Mouse (Mus musculus) myocyte (in vitro differentiated cells): ENCODE measurements around the gene Hapln1. TPM values are rescaled to one million over a fixed set of nuclear protein-coding genes. Genes with fewer than 3 reads are reported as not detected.

Source experiments
- H3K27me3 ChIP-seq: one replicate; pipeline ENCODE4 v1.6.1; 2011; ENCODE audit not compliant: control insufficient read depth, insufficient read depth, insufficient read length
- H3K36me3 ChIP-seq: one replicate; pipeline ENCODE4 v1.6.1; 2011; ENCODE audit not compliant: control insufficient read depth, insufficient read depth
- H3K4me2 ChIP-seq: one replicate; pipeline ENCODE4 v1.6.1; 2011; ENCODE audit warnings: low read depth, control low read depth
- H3K4me3 ChIP-seq: one replicate; pipeline ENCODE4 v1.5.1; 2011; ENCODE audit warnings: mild to moderate bottlenecking, control low read depth, moderate library complexity
- H3K79me2 ChIP-seq: one replicate; pipeline ENCODE4 v1.6.1; 2011; ENCODE audit not compliant: control insufficient read depth, insufficient read depth
- H3ac ChIP-seq: one replicate; pipeline ENCODE4 v1.6.1; 2011; ENCODE audit not compliant: control insufficient read depth, insufficient read length
- CEBPB ChIP-seq: IDR thresholded peaks from 2 replicates; pipeline ENCODE4 v1.6.1; 2011; ENCODE audit warnings: mild to moderate bottlenecking, moderate library complexity; ENCODE audit not compliant: poor library complexity, insufficient read depth, severe bottlenecking
- E2F4 ChIP-seq: IDR thresholded peaks from one replicate; pipeline ENCODE4 v1.6.1; 2011; ENCODE audit warnings: mild to moderate bottlenecking, control low read depth, moderate library complexity; ENCODE audit not compliant: insufficient read depth
- MAX ChIP-seq: IDR thresholded peaks from one replicate; pipeline ENCODE4 v1.6.1; 2011; ENCODE audit warnings: low read depth, mild to moderate bottlenecking, control low read depth
- MYOD1 ChIP-seq, 3 experiments: IDR thresholded peaks; one replicate each; pipeline ENCODE4 v1.6.1; 2011; ENCODE audit warnings: control low read depth in 2 of 3, low read depth in 2 of 3, mild to moderate bottlenecking in 2 of 3, moderate library complexity in 1 of 3; ENCODE audit not compliant: insufficient read length in 2 of 3, control insufficient read depth in 1 of 3
- MYOG ChIP-seq, 3 experiments: IDR thresholded peaks; one replicate each; pipeline ENCODE4 v1.6.1; 2011; ENCODE audit warnings: control low read depth in 2 of 3, low read depth in 2 of 3, mild to moderate bottlenecking in 2 of 3; ENCODE audit not compliant: insufficient read length in 2 of 3, control insufficient read depth in 1 of 3, insufficient read depth in 1 of 3
- POLR2A ChIP-seq: IDR thresholded peaks from one replicate; pipeline ENCODE4 v1.6.1; 2011; ENCODE audit warnings: low read depth, mild to moderate bottlenecking, control low read depth, moderate library complexity; ENCODE audit not compliant: insufficient read length
- POLR2AphosphoS2 ChIP-seq: IDR thresholded peaks from one replicate; pipeline ENCODE4 v1.6.1; 2011; ENCODE audit warnings: low read depth, control low read depth; ENCODE audit not compliant: insufficient read length
- REST ChIP-seq: IDR thresholded peaks from one replicate; pipeline ENCODE4 v1.6.1; 2011; ENCODE audit warnings: mild to moderate bottlenecking, control low read depth, moderate library complexity; ENCODE audit not compliant: insufficient read depth, insufficient read length
- SRF ChIP-seq: IDR thresholded peaks from one replicate; pipeline ENCODE4 v1.6.1; 2011; ENCODE audit warnings: low read depth; ENCODE audit not compliant: control insufficient read depth, insufficient read length
- TCF12 ChIP-seq: IDR thresholded peaks from one replicate; pipeline ENCODE4 v1.6.1; 2011; ENCODE audit warnings: mild to moderate bottlenecking, control low read depth; ENCODE audit not compliant: poor library complexity, insufficient read depth, severe bottlenecking
- TCF3 ChIP-seq: IDR thresholded peaks from one replicate; pipeline ENCODE4 v1.6.1; 2011; ENCODE audit warnings: low read depth, control low read depth; ENCODE audit not compliant: insufficient read length
- USF1 ChIP-seq: IDR thresholded peaks from one replicate; pipeline ENCODE4 v1.6.1; 2011; ENCODE audit warnings: low read depth, mild to moderate bottlenecking, control low read depth, moderate library complexity
- polyA plus RNA-seq: library from polyadenylated mRNA; unstranded; fragments of >200 nt; fragmentation: generic; extraction: Trizol; gene quantifications from one replicate; pipeline ENCODE4 v1.2.1, GENCODE M21; 2012; ENCODE audit warnings: missing spikeins

Gene Hapln1
- polyA plus RNA-seq, 1 experiment = 0.01 TPM

DNA sequence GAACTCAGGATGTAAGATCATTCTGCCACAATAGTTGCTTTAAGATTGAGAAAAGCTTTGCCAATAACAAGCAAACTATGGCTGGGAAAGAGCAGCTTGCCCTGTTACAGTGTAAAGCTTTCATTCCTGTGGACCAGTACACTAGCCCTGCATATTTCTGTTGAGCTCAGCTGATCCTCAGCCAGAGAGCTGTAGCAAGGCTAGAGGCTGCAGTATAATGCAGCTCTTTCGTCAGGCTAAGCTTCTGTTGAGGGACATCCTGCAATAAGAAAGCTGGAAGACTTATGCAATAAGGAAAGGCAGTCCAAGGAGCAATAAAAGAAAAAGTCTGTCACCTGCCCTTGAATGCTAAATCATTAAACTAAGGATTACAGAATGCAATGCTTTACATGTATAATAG, 45.5 kb downstream of the Hapln1 start:
- Histone ChIP-seq H3K79me2 (no peaks in the 10 kb centered on the region), H3K4me2 (no peak overlapping the region), H3K27me3 (no peaks in the 10 kb centered on the region), H3K36me3 (no peaks in the 10 kb centered on the region), H3ac (no peak overlapping the region), H3K4me3 (no peak overlapping the region)
- TF ChIP-seq MAX (no peak), E2F4 (no peak), USF1 (no peak), TCF12 (no peak), POLR2AphosphoS2 (no peak), SRF (no peak), POLR2A (no peak), TCF3 (no peak), REST (no peak), MYOD1 (IDR thresholded peaks at IDR 0.05; ENCODE audit: control insufficient read depth in 1 of 3, insufficient read length in 2 of 3, low read depth in 2 of 3) (no peak), MYOG (IDR thresholded peaks at IDR 0.05; ENCODE audit: control insufficient read depth in 1 of 3, insufficient read depth in 1 of 3, insufficient read length in 2 of 3, low read depth in 2 of 3) (no peak), CEBPB (no peak)

GRCm38 (mm10) chr13:89595105-89595504, 55.5 kb downstream of the Hapln1 start:
- TF ChIP-seq TCF12 = no peak
- TF ChIP-seq REST = no peak
- no peak for TF ChIP-seq E2F4
- TF ChIP-seq POLR2AphosphoS2 = no peak
- no peak for TF ChIP-seq CEBPB
- TF ChIP-seq SRF = no peak
- no peak for TF ChIP-seq TCF3
- no peak for TF ChIP-seq POLR2A
- TF ChIP-seq MAX = no peak
- TF ChIP-seq MYOG (IDR thresholded peaks at IDR 0.05; ENCODE audit: control insufficient read depth in 1 of 3, insufficient read depth in 1 of 3, insufficient read length in 2 of 3, low read depth in 2 of 3) = no peak
- TF ChIP-seq MYOD1 (IDR thresholded peaks at IDR 0.05; ENCODE audit: control insufficient read depth in 1 of 3, insufficient read length in 2 of 3, low read depth in 2 of 3) = no peak
- TF ChIP-seq USF1 = no peak
- no peak overlapping the region for H3K4me2 ChIP-seq
- H3K27me3 ChIP-seq = no peaks in the 10 kb centered on the region
- H3K4me3 ChIP-seq = no peak overlapping the region
- H3K79me2 ChIP-seq = no peaks in the 10 kb centered on the region
- no peak overlapping the region for H3ac ChIP-seq
- H3K36me3 ChIP-seq = no peaks in the 10 kb centered on the region

- Histone ChIP-seq H3K36me3 (no peaks in the 10 kb centered on the region), H3K4me3 (no peak overlapping the region), H3K27me3 (no peaks in the 10 kb centered on the region), H3ac (no peak overlapping the region), H3K79me2 (no peaks in the 10 kb centered on the region), H3K4me2 (no peak overlapping the region)
- TF ChIP-seq CEBPB (no peak), POLR2AphosphoS2 (no peak)
Observed at GRCm38 (mm10) chr13:89597354-89597753, 57.8 kb downstream of the Hapln1 start.

DNA sequence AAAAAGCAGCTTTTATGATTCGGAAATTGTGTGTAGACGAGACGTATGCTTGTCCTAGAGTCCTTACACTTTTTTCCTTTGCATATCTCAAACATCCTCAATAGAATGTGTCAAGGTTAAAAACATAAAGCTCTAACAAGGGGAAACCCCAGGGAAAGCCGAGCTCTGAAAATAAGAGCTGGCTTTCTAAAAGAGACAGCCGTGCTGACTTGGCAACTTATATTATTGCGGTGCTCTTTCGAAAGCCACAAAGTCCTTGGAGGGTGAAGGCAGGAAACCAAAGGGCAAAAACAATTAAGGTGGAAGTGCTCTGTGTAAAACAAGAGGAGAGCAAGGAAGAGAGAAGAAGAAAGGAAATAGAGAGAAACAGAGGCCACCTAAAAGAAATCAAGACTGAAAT, 60.9 kb downstream of the Hapln1 start:
- Histone ChIP-seq H3K4me2 (no peak overlapping the region), H3ac (no peak overlapping the region), H3K27me3 (no peaks in the 10 kb centered on the region), H3K79me2 (no peaks in the 10 kb centered on the region), H3K36me3 (no peaks in the 10 kb centered on the region), H3K4me3 (no peak overlapping the region)
- TF ChIP-seq MYOG (IDR thresholded peaks at IDR 0.05; ENCODE audit: control insufficient read depth in 1 of 3, insufficient read depth in 1 of 3, insufficient read length in 2 of 3, low read depth in 2 of 3) (no peak), MAX (no peak), TCF12 (no peak), MYOD1 (IDR thresholded peaks at IDR 0.05; ENCODE audit: control insufficient read depth in 1 of 3, insufficient read length in 2 of 3, low read depth in 2 of 3) (no peak), USF1 (no peak), CEBPB (no peak), TCF3 (no peak), E2F4 (no peak), SRF (no peak), POLR2A (no peak), POLR2AphosphoS2 (no peak), REST (no peak)

DNA sequence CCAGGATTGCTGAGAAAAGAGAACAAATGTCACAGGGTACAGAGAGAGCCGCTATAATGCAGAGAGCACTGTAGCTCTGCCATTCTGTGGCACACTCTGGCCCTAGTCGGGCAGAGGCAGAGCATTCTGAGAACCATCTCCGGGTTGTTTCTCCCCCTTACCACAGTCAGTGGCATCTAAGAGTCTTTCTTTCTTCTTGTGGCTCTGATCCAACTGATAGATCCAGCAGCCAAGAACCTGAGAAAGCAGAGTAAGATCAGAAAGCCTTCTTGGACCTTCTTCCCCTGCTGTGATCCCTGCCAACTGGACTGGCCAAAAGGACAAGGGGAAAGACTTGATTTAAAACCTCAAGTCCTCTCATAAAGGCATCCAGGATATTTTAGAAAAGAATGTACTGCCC, 63.7 kb downstream of the Hapln1 start:
- Histone ChIP-seq H3ac (no peak overlapping the region), H3K79me2 (no peaks in the 10 kb centered on the region), H3K4me3 (no peak overlapping the region), H3K36me3 (no peaks in the 10 kb centered on the region), H3K27me3 (no peaks in the 10 kb centered on the region), H3K4me2 (no peak overlapping the region)
- TF ChIP-seq MAX (no peak), REST (no peak), MYOD1 (IDR thresholded peaks at IDR 0.05; ENCODE audit: control insufficient read depth in 1 of 3, insufficient read length in 2 of 3, low read depth in 2 of 3) (no peak), POLR2A (no peak), CEBPB (no peak), TCF12 (no peak), E2F4 (no peak), POLR2AphosphoS2 (no peak), MYOG (IDR thresholded peaks at IDR 0.05; ENCODE audit: control insufficient read depth in 1 of 3, insufficient read depth in 1 of 3, insufficient read length in 2 of 3, low read depth in 2 of 3) (no peak), USF1 (no peak), TCF3 (no peak), SRF (no peak)
